Mouse (Mus musculus): ENCODE measurements around the gene Xk. TPM values are rescaled to one million over a fixed set of nuclear protein-coding genes. Genes with fewer than 3 reads are reported as not detected.
"Not testable (repeated sequence)": the region's sequence is repeated elsewhere in the genome, so short reads cannot be mapped to it uniquely, and the experiment has no call there.

Gene Xk
- total RNA-seq (2021), result 1 to 10 TPM; 2.2 to 2.8 TPM
- long read RNA-seq, experiment 1, partial matches to known transcripts, result 1 of 2 reads
- long read RNA-seq, experiment 1, other reads (novel, unspliced or antisense), result 1 of 2 reads
- long read RNA-seq, experiment 2, full-length matches to known transcripts, result 2 of 2 reads
- long read RNA-seq, experiment 2, partial matches to known transcripts, result 0 of 2 reads
- long read RNA-seq, experiment 2, other reads (novel, unspliced or antisense), result 0 of 2 reads

- DNase-seq, result peak; percentile 62
These were observed at the start of gene Xk for GRCm38 (mm10) chrX:9272460-9273361. Gene Xk, plus strand, starts transcription at chrX:9272756.

DNA sequence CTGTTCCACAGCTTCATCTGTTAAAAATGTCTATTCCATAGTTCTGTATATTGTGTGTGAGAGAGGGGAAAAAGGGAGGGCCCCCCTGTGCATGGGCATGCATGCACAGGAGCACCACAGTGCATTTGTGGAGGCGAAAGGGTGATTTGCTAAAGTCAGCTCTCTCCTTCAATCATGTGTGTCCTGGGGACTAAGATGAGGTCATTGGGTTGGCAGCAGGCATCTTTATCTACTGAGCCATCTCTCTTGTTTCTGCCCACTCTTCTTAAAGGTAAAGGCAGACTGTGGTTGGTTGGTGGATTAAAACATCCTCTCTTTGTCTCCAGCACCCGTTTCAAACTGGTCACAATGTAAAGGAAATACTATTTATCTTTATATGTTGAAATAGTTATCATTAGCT, 45.5 kb upstream of the Xk start:
- no peak for DNase-seq

DNA sequence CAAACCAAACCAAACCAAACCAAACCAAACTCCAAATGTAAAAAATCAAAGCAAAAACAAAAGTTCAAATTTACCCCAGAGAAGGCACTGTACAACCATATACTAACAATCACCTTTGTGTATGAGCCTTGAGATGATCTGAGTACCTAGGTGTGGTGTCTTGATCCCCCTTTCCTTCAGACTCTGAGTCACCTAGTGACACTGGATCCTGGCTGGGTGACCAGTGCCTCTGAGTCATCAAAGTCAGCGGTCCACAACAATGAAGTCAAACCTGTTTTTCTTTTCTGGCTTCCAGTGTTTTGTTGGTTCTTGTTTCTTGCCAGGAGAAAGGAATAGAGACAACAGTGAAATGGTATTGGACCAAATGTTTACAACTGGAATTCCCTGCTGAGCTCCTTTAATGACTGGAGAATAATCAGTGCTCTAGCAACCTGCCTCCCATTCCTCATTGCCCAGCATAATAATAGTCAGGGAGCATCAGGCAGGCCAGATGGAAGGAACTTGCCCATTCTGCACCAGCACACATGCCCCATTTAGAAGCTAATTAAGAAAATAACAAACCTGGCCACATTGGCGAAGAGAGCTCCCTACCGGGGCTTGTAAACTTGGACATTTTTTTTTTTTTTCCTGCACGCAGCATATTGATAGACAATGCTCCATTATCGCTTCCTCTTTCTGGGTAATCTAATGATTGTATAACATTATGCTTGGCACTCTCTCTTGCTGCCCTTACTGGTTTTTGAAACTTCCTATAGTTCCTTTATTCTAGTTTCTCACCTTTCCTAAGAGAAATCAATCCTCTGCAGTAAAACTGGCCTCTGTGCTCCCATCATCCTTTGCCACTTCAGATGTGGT, 31.6 kb upstream of the Xk start:
- no peak for DNase-seq

DNA sequence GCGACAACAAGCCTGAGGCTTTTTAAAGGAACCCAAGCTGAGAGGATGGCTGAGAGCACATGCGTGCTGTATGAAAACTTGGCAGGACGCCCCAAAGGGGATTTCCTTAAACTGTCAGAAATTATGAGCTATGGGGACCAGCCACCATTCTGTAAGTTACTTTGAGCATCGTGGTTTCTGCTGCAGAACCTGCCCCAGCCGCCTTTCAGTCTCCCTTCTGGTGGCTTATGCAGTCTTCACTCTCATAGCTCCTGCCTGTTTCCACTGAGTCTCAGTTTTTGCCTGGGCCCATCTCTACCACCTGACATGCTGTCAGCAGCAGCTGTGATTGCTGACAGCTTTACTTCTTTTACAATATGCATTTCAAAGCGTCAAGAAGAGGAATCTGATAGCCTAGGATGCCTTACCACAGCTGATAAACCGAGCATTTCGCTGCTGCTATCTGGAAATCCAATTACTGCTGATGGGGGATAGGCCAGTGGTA, 29.1 kb upstream of the Xk start:
- DNase-seq, result peak; percentile 11

GRCm38 (mm10) chrX:9244603-9245336, 27.8 kb upstream of the Xk start:
- no peak for DNase-seq

DNA sequence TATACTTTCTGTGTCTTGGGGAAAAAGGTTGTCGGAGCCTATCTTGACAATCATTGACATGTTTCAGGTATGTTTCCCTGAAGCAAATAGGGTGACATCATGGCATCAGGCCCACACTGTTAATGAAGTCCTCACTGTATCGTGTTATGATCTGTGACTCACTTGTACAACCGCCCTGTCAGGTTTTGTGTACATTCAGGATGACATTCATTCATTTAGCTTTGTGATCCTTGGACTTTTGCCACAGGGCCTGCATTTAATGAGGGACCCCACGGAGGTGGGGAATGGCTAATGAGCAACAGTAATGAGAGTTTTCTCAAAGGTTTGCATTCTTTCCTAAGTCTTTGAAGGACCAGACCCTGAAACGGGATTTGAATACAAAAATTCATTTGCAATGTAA, 23.6 kb upstream of the Xk start:
- no peak for DNase-seq

- DNase-seq, result no peak
These were observed 18.6 kb upstream of the Xk start for GRCm38 (mm10) chrX:9253990-9254389.

- no peak for DNase-seq
These were observed 17.7 kb upstream of the Xk start for GRCm38 (mm10) chrX:9254901-9255300.

DNA sequence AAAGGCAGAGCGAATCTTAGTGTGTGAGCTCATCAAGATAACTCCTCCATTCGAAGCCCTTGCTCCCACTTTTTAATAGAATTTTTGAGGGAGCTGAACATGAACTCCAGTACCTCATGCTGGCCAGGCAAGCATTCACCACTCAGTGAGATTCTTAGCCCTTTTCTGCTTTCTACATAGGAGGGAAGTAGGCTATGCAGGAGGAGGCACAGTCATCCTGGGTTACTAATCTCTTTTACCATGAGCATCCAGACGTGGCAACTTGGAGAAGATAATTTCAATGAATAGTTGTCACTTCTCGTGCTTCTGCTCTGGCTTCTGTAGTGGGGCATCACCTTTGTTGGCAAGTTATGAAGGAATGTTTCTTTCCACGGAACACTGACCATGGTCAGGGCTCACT, 15.8 kb upstream of the Xk start, which contains the start of gene Gm14862:
Gm14862 (minus strand) TSS at position 134 of the 400 bp plus-strand sequence.
- DNase-seq, result no peak

DNA sequence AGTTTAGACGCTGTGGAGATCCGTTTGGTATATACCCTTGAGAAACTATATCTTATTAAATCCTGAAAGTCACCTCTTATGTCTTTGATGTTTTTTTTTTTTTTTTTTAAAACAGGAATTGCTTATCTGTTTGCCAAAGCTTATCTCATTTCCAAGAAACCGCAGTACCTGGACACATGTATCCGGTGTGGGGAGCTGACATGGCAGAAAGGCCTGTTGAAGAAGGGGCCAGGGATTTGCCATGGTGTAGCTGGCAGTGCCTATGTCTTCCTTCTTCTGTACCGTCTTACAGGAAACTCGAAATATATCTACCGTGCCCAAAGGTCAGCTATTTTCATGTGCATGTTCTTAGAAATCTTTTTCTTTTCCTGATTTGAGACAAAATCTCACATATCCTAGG, 14.7 kb upstream of the Xk start:
- no peak for DNase-seq

DNA sequence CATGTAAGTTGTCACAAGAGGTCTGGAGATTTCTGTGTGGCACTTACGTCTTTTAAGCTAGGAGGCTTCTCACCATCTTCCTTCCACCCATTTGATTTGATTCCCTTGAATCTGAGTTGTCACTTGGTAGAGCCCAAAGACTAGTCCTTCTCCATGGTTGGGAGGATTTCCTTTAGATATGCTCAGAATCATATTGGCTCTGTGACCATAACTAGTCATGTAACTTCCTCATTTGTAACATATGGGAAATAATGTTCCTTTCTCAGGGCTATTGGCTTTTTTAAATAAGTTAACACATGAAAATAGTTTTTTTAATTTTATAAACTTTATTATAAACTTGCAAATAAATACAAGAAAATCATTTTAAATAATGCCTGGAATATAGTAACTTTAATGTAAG, 13.3 kb upstream of the Xk start:
- no peak for DNase-seq

DNA sequence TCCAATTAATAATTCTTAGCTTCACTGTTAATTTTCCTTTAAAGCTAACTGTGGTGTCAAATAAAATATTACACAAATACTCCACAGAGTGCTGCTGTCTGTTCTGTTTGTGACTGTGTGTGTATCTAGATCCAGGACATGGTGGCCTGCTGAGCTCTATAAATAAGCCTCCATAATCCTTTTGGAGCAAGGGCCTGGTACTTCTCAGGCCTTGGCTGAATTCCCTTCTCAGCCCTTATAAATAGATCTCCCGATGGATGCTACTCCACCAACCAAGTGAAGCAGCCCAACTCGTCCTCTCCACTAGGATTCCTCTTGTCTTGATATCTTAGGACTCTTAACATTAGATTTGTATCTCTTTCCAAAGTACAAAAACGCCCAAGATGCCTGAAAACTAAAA, 1.4 kb upstream of the Xk start:
- DNase-seq, result no peak

DNA sequence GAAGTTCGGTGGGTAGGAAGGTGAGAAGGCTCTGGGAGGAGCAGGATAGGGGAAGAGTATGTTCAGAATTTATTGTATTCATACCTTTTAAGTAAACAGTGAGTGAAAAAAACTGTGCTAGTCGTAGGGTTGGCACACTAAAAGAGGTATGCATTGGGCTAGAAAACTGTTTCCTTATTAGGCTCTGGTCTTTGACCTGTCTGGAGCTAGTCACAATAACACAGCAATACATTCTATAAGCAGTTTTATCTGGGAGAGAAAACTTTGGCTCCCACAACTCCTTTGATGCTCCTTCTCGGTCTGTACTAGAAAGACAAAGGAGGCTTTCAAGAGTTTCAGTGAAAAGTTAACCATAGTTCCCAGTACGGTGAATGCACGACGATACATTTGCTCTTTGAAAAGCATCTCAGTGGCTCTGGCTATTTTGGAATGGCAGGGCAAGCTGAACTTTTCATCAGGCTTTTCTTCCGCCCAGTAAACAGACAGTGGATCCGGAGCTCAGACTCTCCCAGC, 553 bp upstream of the Xk start:
- DNase-seq, result no peak

DNA sequence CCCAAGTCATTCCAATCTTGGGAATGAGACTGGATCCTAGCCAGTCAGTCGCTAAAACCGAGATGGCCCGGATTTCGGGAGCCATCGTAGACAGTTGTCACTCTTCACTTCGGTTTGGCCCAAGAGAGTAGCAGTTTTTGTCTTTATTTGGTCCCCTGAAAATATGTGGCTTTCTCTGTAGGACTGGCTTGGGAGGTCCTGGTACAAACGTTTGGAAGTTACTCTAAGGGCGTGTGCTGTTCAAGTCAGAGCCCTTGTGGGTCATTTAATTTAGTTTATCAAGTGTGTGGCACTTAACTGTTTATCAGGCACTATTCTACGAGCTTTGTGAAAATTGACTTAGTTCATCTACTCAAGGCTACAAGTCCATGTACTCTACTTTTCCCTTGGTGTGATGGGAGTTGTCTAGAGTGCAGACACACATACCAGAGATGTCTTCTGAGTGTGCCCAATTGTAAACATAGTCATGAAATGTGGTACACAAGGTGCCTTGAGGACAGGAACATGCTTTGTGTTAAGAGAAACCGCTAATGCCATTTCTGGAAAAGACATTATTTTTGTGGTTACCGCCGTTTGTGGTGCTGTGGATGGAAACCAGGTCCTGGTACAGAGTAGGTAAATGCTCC, 934 bp downstream of the Xk start:
- DNase-seq, result no peak

DNA sequence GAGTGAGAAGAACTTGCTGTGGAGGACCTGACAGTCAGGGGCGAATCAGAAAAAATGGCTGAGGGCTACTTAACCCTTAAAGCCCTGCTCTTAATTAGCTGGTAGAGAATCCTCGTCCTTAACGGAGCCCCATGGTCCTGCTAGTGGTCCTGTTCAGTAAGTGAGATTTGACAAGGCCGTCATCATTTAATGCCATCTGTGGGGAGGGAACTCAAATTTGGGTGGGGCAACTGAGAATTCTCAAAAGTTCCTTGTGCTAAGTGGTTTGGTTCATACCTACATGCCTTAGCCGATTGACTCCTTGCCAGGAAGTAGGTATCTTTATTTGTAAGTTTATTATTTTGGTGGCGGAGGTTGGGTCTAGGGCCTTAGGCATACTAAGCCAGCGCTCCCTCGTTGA, 1.8 kb downstream of the Xk start:
- DNase-seq, result no peak

GRCm38 (mm10) chrX:9283464-9283863, 10.9 kb downstream of the Xk start, which contains the start of gene H2al1m:
Gene H2al1m, plus strand, starts transcription at chrX:9283764.
- not testable (repeated sequence) for DNase-seq

DNA sequence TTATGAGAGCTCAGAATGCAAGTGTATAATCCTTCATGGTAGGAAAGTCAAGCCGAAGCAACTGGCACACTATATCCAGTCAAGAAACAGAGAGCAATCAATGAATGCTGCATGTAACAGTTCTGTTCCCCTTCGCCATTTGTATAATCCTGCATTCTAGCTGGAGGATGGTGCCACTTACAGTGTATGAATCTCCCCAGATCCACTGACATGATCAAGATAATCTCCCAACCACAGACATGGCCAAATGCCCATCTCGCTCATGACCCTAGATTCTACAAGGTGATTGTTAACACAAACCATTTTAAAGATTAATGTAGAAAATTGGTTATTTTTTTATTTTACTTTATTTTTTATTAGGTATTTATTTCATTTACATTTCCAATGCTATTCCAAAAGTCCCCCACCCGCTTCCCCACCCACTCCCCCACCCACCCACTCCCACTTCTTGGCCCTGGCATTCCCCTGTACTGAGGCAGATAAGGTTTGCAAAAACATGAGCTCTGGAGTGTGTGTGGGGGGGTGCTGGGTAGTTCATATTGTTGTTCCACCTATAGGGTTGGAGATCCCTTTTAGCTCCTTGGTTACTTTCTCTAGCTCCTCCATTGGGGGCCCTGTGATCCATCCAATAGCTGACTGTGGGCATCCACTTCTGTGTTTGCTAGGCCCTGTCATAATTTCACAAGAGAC, 20.7 kb downstream of the Xk start:
- not testable (repeated sequence) for DNase-seq

- no peak for DNase-seq
These were observed 25.9 kb downstream of the Xk start for GRCm38 (mm10) chrX:9298413-9298864.

DNA sequence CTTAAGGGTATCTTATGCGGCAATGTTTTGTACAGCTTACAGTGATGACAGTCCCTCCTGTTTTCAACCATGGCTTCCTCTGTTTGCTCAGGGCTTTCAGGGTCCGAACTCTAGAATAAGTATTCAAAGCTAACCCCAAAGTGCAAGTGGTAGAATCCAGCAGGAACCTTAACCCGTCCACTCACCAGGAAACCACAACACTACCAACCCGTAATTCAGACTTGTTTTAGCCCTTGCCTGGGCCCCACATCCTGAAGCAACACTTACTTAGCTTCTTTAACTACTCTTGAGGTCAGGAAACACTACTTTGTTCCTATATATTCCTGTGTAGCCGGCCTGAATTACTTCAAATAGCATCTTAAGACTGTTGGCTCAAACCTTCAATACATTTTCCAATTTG, 30.2 kb downstream of the Xk start:
- no peak for DNase-seq

DNA sequence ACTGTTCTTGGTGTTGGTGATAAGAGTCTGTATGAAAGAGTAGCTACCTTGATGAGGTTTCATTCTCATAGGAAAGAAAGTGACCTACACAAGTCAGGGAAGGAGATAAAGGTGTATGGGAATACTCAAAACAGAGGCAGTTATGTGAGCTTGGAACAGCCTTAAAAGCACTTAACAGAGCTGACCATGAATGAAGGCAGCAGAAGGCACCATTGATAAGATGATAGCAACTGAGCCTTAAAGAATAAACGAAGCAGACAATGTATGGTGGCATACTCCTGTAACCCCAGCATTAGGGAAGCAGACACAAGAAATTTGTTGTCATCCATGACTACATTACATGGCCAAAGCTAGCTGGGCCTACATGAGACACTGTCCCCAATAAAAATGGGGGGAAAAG, 30.9 kb downstream of the Xk start:
- no peak for DNase-seq

Data from adrenal gland, postnatal 10 days (tissue).